Mouse (Mus musculus): ENCODE measurements around the gene Mrgpra1. TPM values are rescaled to one million over a fixed set of nuclear protein-coding genes. Genes with fewer than 3 reads are reported as not detected.

Mrgpra1 gene
- total and polyA plus RNA-seq, 3 experiments: not detected

DNA sequence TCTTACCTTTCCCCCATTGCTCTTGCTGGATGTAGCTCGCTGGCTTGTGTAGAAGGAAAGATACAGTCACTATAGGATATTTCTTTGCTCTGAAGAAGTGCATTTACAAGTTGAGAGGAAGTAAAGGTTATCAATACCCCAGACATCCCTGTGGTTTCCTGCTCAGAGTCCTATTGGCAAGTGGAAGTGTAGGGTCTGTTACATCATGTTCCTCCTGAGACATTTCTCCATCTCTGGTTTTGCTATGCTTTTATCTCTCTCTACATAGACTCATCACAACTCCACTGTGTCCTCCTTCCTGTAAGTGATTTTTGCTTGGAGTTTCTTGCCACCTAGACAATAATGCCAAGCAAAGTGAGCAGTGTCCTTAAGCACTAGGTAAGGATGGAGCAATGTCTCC, 35.7 kb downstream of the Mrgpra1 start:
- TF ChIP-seq NELFE (IDR thresholded peaks at IDR 0.05; ENCODE audit: low read depth, low read length): no peak
- no peak for TF ChIP-seq RAD21 (IDR thresholded peaks at IDR 0.05; ENCODE audit: low read depth, low read length)
- no peak for TF ChIP-seq SIN3A (IDR thresholded peaks at IDR 0.05; ENCODE audit: low read length)
- TF ChIP-seq SMC3 (IDR thresholded peaks at IDR 0.05; ENCODE audit: low read depth, low read length): no peak
- no peak for TF ChIP-seq NRF1 (IDR thresholded peaks at IDR 0.05; ENCODE audit: low read depth, low read length)
- no peak for TF ChIP-seq POLR2AphosphoS2 (IDR thresholded peaks at IDR 0.05; ENCODE audit: low read depth, low read length)
- TF ChIP-seq MYC (IDR thresholded peaks at IDR 0.05; ENCODE audit: low read depth, low read length): no peak
- TF ChIP-seq CHD2 (IDR thresholded peaks at IDR 0.05; ENCODE audit: low read length): no peak
- no peak for TF ChIP-seq USF2 (conservative IDR thresholded peaks at IDR 0.05; ENCODE audit: low read depth, low read length)
- TF ChIP-seq MEF2A (IDR thresholded peaks at IDR 0.05; ENCODE audit: borderline replicate concordance, low read depth, low read length): no peak
- TF ChIP-seq PAX5 (IDR thresholded peaks at IDR 0.05; ENCODE audit: low read length): no peak
- TF ChIP-seq RCOR1 (conservative IDR thresholded peaks at IDR 0.05; ENCODE audit: low read depth, low read length): no peak
- no peak for TF ChIP-seq POLR2A (IDR thresholded peaks at IDR 0.05; ENCODE audit: low read depth, low read length)
- no peak for TF ChIP-seq GABPA (IDR thresholded peaks at IDR 0.05; ENCODE audit: insufficient replicate concordance, low read depth, low read length)
- TF ChIP-seq ETS1 (conservative IDR thresholded peaks at IDR 0.05; ENCODE audit: low read depth, low read length): no peak
- TF ChIP-seq KAT2A (IDR thresholded peaks at IDR 0.05; ENCODE audit: insufficient replicate concordance, low read length): no peak
- no peak for TF ChIP-seq E2F4 (IDR thresholded peaks at IDR 0.05; ENCODE audit: insufficient replicate concordance, low read depth, low read length)
- TF ChIP-seq USF1 (IDR thresholded peaks at IDR 0.05; ENCODE audit: low read depth, low read length): no peak
- no peak for TF ChIP-seq JUND (conservative IDR thresholded peaks at IDR 0.05; ENCODE audit: low read depth, low read length)
- H3K36me3 ChIP-seq (replicated peaks in 1 of 2; ENCODE audit: control insufficient read depth in 1 of 2, insufficient read depth in 1 of 2, low read length in 1 of 2): no peaks in the 10 kb centered on the region
- no peak overlapping the region for H3K4me2 ChIP-seq (ENCODE audit: insufficient read depth, low read depth, poor library complexity, severe bottlenecking)
- DNase-seq (ENCODE audit: extremely low read depth): no peak
- dilution Hi-C loops (cut with MboI; ENCODE audit: extremely low pct_ligation_motif_present, extremely low pct_unique_long_range_greater_than_20kb, low sequenced_read_pairs): no loop called here
- H3K27ac ChIP-seq (ENCODE audit: insufficient read depth, low read depth): no peak overlapping the region
- peaks cover 3% of the 10 kb centered on the region for H3K27me3 ChIP-seq (replicated peaks)
- H3K79me2 ChIP-seq (replicated peaks; ENCODE audit: control insufficient read depth, extremely low read depth, insufficient read depth, poor library complexity, severe bottlenecking): no peaks in the 10 kb centered on the region
- H3K4me3 ChIP-seq (replicated peaks in 1 of 3; ENCODE audit: low read depth in 2 of 3, low read length in 2 of 3, poor library complexity in 1 of 3): no peak overlapping the region
- H3K4me1 ChIP-seq (ENCODE audit: control insufficient read depth in 1 of 2, insufficient read depth in 2 of 2): no peaks in the 10 kb centered on the region
- no peak overlapping the region for H3K9ac ChIP-seq (ENCODE audit: insufficient read depth, low read depth)
- in situ Hi-C loops (cut with MboI; ENCODE audit: low pct_ligation_motif_present, low pct_unique_long_range_greater_than_20kb, low sequenced_read_pairs): loop anchor here (10.0 kb wide), 1 partner anchor 377 kb away; no protein-coding TSS in a partner anchor
- no peaks in the 10 kb centered on the region for H3K9me3 ChIP-seq (replicated peaks; ENCODE audit: low read length)

DNA sequence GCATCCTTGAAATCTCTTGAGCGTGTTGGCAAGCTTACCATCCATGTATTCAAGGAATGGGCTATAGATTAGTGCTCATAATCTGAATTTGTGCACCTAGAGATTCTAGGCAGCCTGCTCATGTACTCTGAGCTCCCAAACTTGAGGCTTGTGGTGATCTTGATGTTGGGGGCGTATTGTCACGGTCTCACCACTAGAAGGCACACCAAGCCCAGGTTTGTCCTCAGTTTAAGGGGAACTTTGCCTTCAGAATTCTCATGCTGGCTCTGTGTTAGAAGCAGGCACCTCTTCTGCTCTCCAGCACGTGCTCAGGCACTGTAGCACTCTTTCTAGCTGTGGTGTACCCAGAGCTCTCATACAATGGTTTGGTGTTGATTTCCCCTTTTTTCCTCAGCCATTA, 41.8 kb downstream of the Mrgpra1 start:
- dilution Hi-C loops (cut with MboI; ENCODE audit: extremely low pct_ligation_motif_present, extremely low pct_unique_long_range_greater_than_20kb, low sequenced_read_pairs) (no loop called here), in situ Hi-C loops (cut with MboI; ENCODE audit: low pct_ligation_motif_present, low pct_unique_long_range_greater_than_20kb, low sequenced_read_pairs) (loop anchor here (10.0 kb wide), 1 partner anchor 383 kb away; no protein-coding TSS in a partner anchor)
- Histone ChIP-seq H3K9me3 (replicated peaks; ENCODE audit: low read length) (no peaks in the 10 kb centered on the region), H3K27ac (ENCODE audit: insufficient read depth, low read depth) (no peak overlapping the region), H3K4me1 (ENCODE audit: control insufficient read depth in 1 of 2, insufficient read depth in 2 of 2) (no peaks in the 10 kb centered on the region), H3K4me2 (ENCODE audit: insufficient read depth, low read depth, poor library complexity, severe bottlenecking) (no peak overlapping the region), H3K36me3 (replicated peaks in 1 of 2; ENCODE audit: control insufficient read depth in 1 of 2, insufficient read depth in 1 of 2, low read length in 1 of 2) (no peaks in the 10 kb centered on the region), H3K4me3 (replicated peaks in 1 of 3; ENCODE audit: low read depth in 2 of 3, low read length in 2 of 3, poor library complexity in 1 of 3) (no peak overlapping the region), H3K9ac (ENCODE audit: insufficient read depth, low read depth) (no peak overlapping the region), H3K27me3 (replicated peaks) (peaks cover 8% of the 10 kb centered on the region), H3K79me2 (replicated peaks; ENCODE audit: control insufficient read depth, extremely low read depth, insufficient read depth, poor library complexity, severe bottlenecking) (no peaks in the 10 kb centered on the region)
- TF ChIP-seq ZNF384 (IDR thresholded peaks at IDR 0.05; ENCODE audit: low read depth, low read length) (no peak), BHLHE40 (IDR thresholded peaks at IDR 0.05; ENCODE audit: low read depth, low read length) (0 out of 2 replicates have a peak, but pooled peaks have one; percentile 28), ELF1 (IDR thresholded peaks at IDR 0.05; ENCODE audit: low read depth, low read length) (no peak), ZKSCAN1 (IDR thresholded peaks at IDR 0.05; ENCODE audit: borderline replicate concordance, low read depth, low read length) (no peak), SMC3 (IDR thresholded peaks at IDR 0.05; ENCODE audit: low read depth, low read length) (peak; percentile 42), CTCF (conservative IDR thresholded peaks at IDR 0.05 in 1 of 2, IDR thresholded peaks at IDR 0.05 in 1 of 2; ENCODE audit: low read depth in 2 of 2, low read length in 2 of 2) (peak; percentile 5 to 62; a peak in 2 of 4 replicates), ZC3H11A (IDR thresholded peaks at IDR 0.05; ENCODE audit: low read depth, low read length) (no peak), RAD21 (IDR thresholded peaks at IDR 0.05; ENCODE audit: low read depth, low read length) (peak; percentile 60)
- peak; percentile 11 for DNase-seq (ENCODE audit: extremely low read depth)

All from CH12.LX (cell line).